Mouse (Mus musculus): ENCODE results near the gene Tmbim6. TPM values are rescaled to one million over a fixed set of nuclear protein-coding genes. Genes with fewer than 3 reads are reported as not detected.

Tmbim6 gene
- polyA plus RNA-seq, 1 experiment from 2014 or later: 240 TPM

- Histone ChIP-seq H3K4me3 (replicated peaks) (0 out of 2 replicates have a peak overlapping the region, but pooled peaks have one; percentile 6), H3K4me1 (replicated peaks) (peaks cover 42% of the 10 kb centered on the region), H3K27ac (peak overlapping the region; percentile 95), H3K9ac (replicated peaks) (no peak overlapping the region), H3K9me3 (no peaks in the 10 kb centered on the region), H3K27me3 (no peaks in the 10 kb centered on the region), H3K4me2 (peak overlapping the region; percentile 42), H3K36me3 (peaks cover 45% of the 10 kb centered on the region)
- ATAC-seq (ENCODE audit: insufficient number of reproducible peaks, insufficient read depth, low FRiP score, low TSS enrichment, low read depth): peak; percentile 81
- WGBS: 3% methylated on average over 12 of the region's 12 CpGs
Observed at GRCm38 (mm10) chr15:99420521-99421014, 27.9 kb downstream of the Tmbim6 start.

GRCm38 (mm10) chr15:99421152-99421551 lies 28.5 kb downstream of the Tmbim6 start:
- H3K4me2 ChIP-seq: peak overlapping the region; percentile 42
- H3K9ac ChIP-seq (replicated peaks): no peak overlapping the region
- H3K27ac ChIP-seq: peak overlapping the region; percentile 95
- 61% methylated on average over 9 of the region's 9 CpGs for WGBS
- peak; percentile 1 for ATAC-seq (ENCODE audit: insufficient number of reproducible peaks, insufficient read depth, low FRiP score, low TSS enrichment, low read depth)
- H3K27me3 ChIP-seq: no peaks in the 10 kb centered on the region
- H3K36me3 ChIP-seq: peaks cover 51% of the 10 kb centered on the region
- H3K4me3 ChIP-seq (replicated peaks): 0 out of 2 replicates have a peak overlapping the region, but pooled peaks have one; percentile 6
- H3K4me1 ChIP-seq (replicated peaks): peaks cover 41% of the 10 kb centered on the region
- H3K9me3 ChIP-seq: no peaks in the 10 kb centered on the region

- WGBS: 88% methylated on average over 8 of the region's 8 CpGs
- H3K4me3 ChIP-seq (replicated peaks): no peak overlapping the region
- H3K36me3 ChIP-seq: peaks cover 56% of the 10 kb centered on the region
- H3K4me2 ChIP-seq: no peak overlapping the region
- no peaks in the 10 kb centered on the region for H3K27me3 ChIP-seq
- no peak for ATAC-seq (ENCODE audit: insufficient number of reproducible peaks, insufficient read depth, low FRiP score, low TSS enrichment, low read depth)
- H3K4me1 ChIP-seq (replicated peaks): peaks cover 38% of the 10 kb centered on the region
- H3K9me3 ChIP-seq: no peaks in the 10 kb centered on the region
- no peak overlapping the region for H3K9ac ChIP-seq (replicated peaks)
- H3K27ac ChIP-seq: peak overlapping the region; percentile 95
Observed at GRCm38 (mm10) chr15:99421676-99422075, 29.0 kb downstream of the Tmbim6 start.

DNA sequence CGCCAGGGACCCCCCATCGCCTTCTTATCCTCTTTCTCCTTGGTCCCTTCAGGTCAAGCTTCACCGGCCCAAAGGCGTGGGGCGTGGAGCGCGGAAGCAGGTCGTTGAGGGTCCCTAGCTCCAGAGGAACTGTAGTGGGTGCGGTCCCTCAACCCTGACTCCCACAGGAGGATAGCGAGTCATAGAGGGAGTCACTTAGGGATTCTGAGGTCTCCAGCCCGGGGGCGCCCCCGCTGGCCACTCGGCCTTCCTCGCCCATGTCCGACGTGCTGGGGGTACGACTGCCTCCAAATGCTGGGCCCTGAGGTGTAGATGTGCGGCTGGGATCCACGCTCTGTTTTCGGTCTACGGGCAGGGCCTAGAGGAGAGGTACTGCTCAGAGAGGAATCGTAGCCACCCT lies 29.9 kb downstream of the Tmbim6 start:
- Histone ChIP-seq H3K4me2 (no peak overlapping the region), H3K36me3 (peaks cover 65% of the 10 kb centered on the region), H3K27me3 (no peaks in the 10 kb centered on the region), H3K4me3 (replicated peaks) (no peak overlapping the region), H3K4me1 (replicated peaks) (peaks cover 34% of the 10 kb centered on the region), H3K9me3 (no peaks in the 10 kb centered on the region), H3K9ac (replicated peaks) (0 out of 2 replicates have a peak overlapping the region, but pooled peaks have one; percentile 5), H3K27ac (peak overlapping the region; percentile 95; the same call in 1 of the 2 replicates)
- no peak for ATAC-seq (ENCODE audit: insufficient number of reproducible peaks, insufficient read depth, low FRiP score, low TSS enrichment, low read depth)
- 93% methylated on average over 23 of the region's 23 CpGs for WGBS

DNA sequence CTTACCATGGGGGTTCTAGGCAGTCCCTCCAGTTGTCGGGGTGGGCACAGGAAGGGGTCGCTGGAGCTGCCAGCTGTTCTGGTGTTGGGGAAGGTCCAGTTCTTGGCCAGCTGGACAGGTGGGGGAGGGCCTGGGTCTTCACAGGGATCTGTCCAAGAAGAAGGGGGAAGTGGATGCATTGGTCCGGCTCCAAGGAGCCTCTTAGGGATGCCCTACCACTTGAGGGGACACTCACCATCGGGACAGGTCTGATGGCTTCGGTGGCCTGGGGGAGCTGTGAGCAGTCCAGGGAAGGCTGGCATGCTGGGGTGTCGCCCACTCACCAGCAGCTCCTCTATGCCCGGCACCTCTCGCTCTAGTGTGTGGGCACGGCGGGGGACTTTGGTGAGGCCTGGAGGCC lies 30.4 kb downstream of the Tmbim6 start:
- ATAC-seq (ENCODE audit: insufficient number of reproducible peaks, insufficient read depth, low FRiP score, low TSS enrichment, low read depth): no peak
- peaks cover 28% of the 10 kb centered on the region for H3K4me1 ChIP-seq (replicated peaks)
- H3K9me3 ChIP-seq: no peaks in the 10 kb centered on the region
- peaks cover 71% of the 10 kb centered on the region for H3K36me3 ChIP-seq
- WGBS: 91% methylated on average over 10 of the region's 10 CpGs
- no peak overlapping the region for H3K4me2 ChIP-seq
- no peaks in the 10 kb centered on the region for H3K27me3 ChIP-seq
- no peak overlapping the region for H3K4me3 ChIP-seq (replicated peaks)
- H3K9ac ChIP-seq (replicated peaks): no peak overlapping the region
- peak overlapping the region; percentile 37; the same call in 1 of the 2 replicates for H3K27ac ChIP-seq

- Histone ChIP-seq H3K9ac (replicated peaks) (no peak overlapping the region), H3K4me3 (replicated peaks) (no peak overlapping the region), H3K4me1 (replicated peaks) (peaks cover 25% of the 10 kb centered on the region), H3K36me3 (peaks cover 78% of the 10 kb centered on the region), H3K9me3 (no peaks in the 10 kb centered on the region), H3K27ac (no peak overlapping the region), H3K27me3 (no peaks in the 10 kb centered on the region), H3K4me2 (no peak overlapping the region)
- no peak for ATAC-seq (ENCODE audit: insufficient number of reproducible peaks, insufficient read depth, low FRiP score, low TSS enrichment, low read depth)
- WGBS: 93% methylated on average over 9 of the region's 9 CpGs
Observed at GRCm38 (mm10) chr15:99423884-99424283, 31.2 kb downstream of the Tmbim6 start.

DNA sequence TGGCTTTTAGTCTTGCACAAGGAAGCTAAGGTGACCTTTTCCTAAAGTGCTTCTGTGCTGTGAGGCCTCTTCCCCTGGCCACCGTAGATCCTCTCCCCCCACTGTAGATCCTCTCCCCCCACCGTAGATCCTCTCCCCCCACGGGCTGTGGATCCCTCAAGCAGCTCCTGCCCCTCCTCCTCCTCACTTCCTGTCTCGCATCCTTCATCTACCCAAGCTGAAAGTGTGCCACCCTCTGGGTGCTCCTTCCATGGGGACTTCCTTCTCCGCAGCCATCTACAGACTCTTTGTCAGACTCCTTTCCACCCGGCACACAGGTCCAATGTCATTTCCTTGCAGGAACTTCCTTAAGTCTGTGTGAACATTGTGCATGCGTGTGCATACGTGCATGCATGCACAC lies 37.7 kb downstream of the Tmbim6 start:
- Histone ChIP-seq H3K4me3 (replicated peaks) (no peak overlapping the region), H3K9me3 (no peaks in the 10 kb centered on the region), H3K4me1 (replicated peaks) (peaks cover 7% of the 10 kb centered on the region), H3K27me3 (no peaks in the 10 kb centered on the region), H3K36me3 (peaks cover 92% of the 10 kb centered on the region), H3K4me2 (no peak overlapping the region), H3K9ac (replicated peaks) (no peak overlapping the region; the same call in 1 of the 2 replicates), H3K27ac (0 out of 2 replicates have a peak overlapping the region, but pooled peaks have one; percentile 14)
- no peak for ATAC-seq (ENCODE audit: insufficient number of reproducible peaks, insufficient read depth, low FRiP score, low TSS enrichment, low read depth)
- WGBS: 86% methylated on average over 8 of the region's 8 CpGs

- Histone ChIP-seq H3K4me1 (replicated peaks) (peaks cover 12% of the 10 kb centered on the region), H3K4me3 (replicated peaks) (no peak overlapping the region), H3K9ac (replicated peaks) (no peak overlapping the region), H3K27me3 (no peaks in the 10 kb centered on the region), H3K36me3 (peaks cover 88% of the 10 kb centered on the region), H3K27ac (0 out of 2 replicates have a peak overlapping the region, but pooled peaks have one; percentile 14), H3K4me2 (no peak overlapping the region), H3K9me3 (no peaks in the 10 kb centered on the region)
- 85% methylated on average over 10 of the region's 10 CpGs for WGBS
- ATAC-seq (ENCODE audit: insufficient number of reproducible peaks, insufficient read depth, low FRiP score, low TSS enrichment, low read depth): no peak
Observed at GRCm38 (mm10) chr15:99431063-99431462, 38.4 kb downstream of the Tmbim6 start.

DNA sequence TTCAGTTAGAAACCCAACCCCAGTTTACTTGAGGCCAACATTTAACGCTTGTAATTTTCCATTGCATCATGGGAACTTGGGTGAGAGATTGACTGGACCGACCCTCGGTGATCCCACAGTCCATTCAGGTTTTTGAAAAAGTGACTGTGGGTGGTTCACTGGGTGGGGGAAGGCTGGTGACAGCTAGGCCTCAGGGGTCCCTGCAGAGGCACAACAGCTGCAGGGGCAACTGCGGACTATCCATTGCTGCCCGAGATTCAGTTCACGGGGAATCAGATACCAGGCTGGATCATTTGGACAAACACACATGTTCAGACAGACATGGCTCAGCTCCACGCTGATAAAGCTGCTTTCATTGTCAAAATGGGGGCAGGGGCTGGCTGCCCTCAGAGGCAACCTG lies 38.8 kb downstream of the Tmbim6 start:
- ATAC-seq (ENCODE audit: insufficient number of reproducible peaks, insufficient read depth, low FRiP score, low TSS enrichment, low read depth): no peak; the same call in 1 of the 2 replicates
- 88% methylated on average over 7 of the region's 7 CpGs for WGBS
- no peak overlapping the region for H3K27ac ChIP-seq
- no peaks in the 10 kb centered on the region for H3K27me3 ChIP-seq
- H3K4me1 ChIP-seq (replicated peaks): peaks cover 16% of the 10 kb centered on the region
- no peak overlapping the region for H3K9ac ChIP-seq (replicated peaks)
- H3K36me3 ChIP-seq: peaks cover 88% of the 10 kb centered on the region
- no peak overlapping the region for H3K4me3 ChIP-seq (replicated peaks)
- H3K9me3 ChIP-seq: no peaks in the 10 kb centered on the region
- no peak overlapping the region for H3K4me2 ChIP-seq

GRCm38 (mm10) chr15:99431967-99432366 lies 39.3 kb downstream of the Tmbim6 start:
- Histone ChIP-seq H3K27me3 (no peaks in the 10 kb centered on the region), H3K9ac (replicated peaks) (no peak overlapping the region), H3K4me1 (replicated peaks) (peaks cover 21% of the 10 kb centered on the region), H3K4me2 (no peak overlapping the region), H3K9me3 (no peaks in the 10 kb centered on the region), H3K27ac (no peak overlapping the region; the same call in 1 of the 2 replicates), H3K4me3 (replicated peaks) (no peak overlapping the region), H3K36me3 (peaks cover 88% of the 10 kb centered on the region)
- ATAC-seq (ENCODE audit: insufficient number of reproducible peaks, insufficient read depth, low FRiP score, low TSS enrichment, low read depth): no peak
- 88% methylated on average over 8 of the region's 8 CpGs for WGBS

GRCm38 (mm10) chr15:99433081-99433718 lies 40.5 kb downstream of the Tmbim6 start:
- Histone ChIP-seq H3K4me3 (replicated peaks) (no peak overlapping the region), H3K9me3 (no peaks in the 10 kb centered on the region), H3K9ac (replicated peaks) (no peak overlapping the region), H3K36me3 (peaks cover 86% of the 10 kb centered on the region), H3K27ac (no peak overlapping the region), H3K27me3 (no peaks in the 10 kb centered on the region), H3K4me2 (no peak overlapping the region), H3K4me1 (replicated peaks) (peaks cover 32% of the 10 kb centered on the region)
- ATAC-seq (ENCODE audit: insufficient number of reproducible peaks, insufficient read depth, low FRiP score, low TSS enrichment, low read depth): no peak
- WGBS: 90% methylated on average over 16 of the region's 16 CpGs

All from limb, embryonic 12.5 days (tissue).